Mouse (Mus musculus): ENCODE measurements around the gene Kif3b.

- no peak for TF ChIP-seq CTCF (IDR thresholded peaks at IDR 0.05; ENCODE audit: borderline replicate concordance, insufficient read depth, low read length)
- TF ChIP-seq POLR2A (IDR thresholded peaks at IDR 0.05; ENCODE audit: low read depth, low read length) = no peak
These were observed 51.0 kb downstream of the Kif3b start for GRCm38 (mm10) chr2:153342166-153342565.
